Mouse (Mus musculus) limb, embryonic 10.5 days (tissue): Measurements from ENCODE around the gene Cblc. TPM values are rescaled to one million over a fixed set of nuclear protein-coding genes. Genes with fewer than 3 reads are reported as not detected.

Experiments used
- DNase-seq: peaks from one replicate; pipeline ENCODE4 v3.0.0-alpha.2; 2017; ENCODE audit warnings: low spot score
- H3K27ac ChIP-seq: fragments of 300-500 bp; sonication (generic); 2 replicates; pipeline ENCODE4 v1.5.1; 2016; ENCODE audit warnings: mild to moderate bottlenecking
- H3K27me3 ChIP-seq: fragments of 300-500 bp; sonication (generic); 2 replicates; pipeline ENCODE4 v1.6.1; 2016; ENCODE audit warnings: low read depth, mild to moderate bottlenecking; ENCODE audit not compliant: poor library complexity, severe bottlenecking
- H3K36me3 ChIP-seq: fragments of 300-500 bp; sonication (generic); 2 replicates; pipeline ENCODE4 v1.6.1; 2016; ENCODE audit warnings: mild to moderate bottlenecking, moderate library complexity
- H3K4me1 ChIP-seq: fragments of 300-500 bp; sonication (generic); 2 replicates; pipeline ENCODE4 v1.6.1; 2016
- H3K4me3 ChIP-seq: fragments of 300-500 bp; sonication (generic); 2 replicates; pipeline ENCODE4 v1.5.1; 2016; ENCODE audit warnings: mild to moderate bottlenecking, moderate library complexity
- H3K9me3 ChIP-seq: fragments of 300-500 bp; sonication (generic); replicated peaks from 2 replicates; pipeline ENCODE4 v1.6.1; 2016; ENCODE audit warnings: mild to moderate bottlenecking
- WGBS: fragments of 180-500 bp; shearing (Covaris S2); methylation state at CpG from one replicate; pipeline ENCODE4 v1.1.7; 2016; 5-methylcytosine and 5-hydroxymethylcytosine counted together
- polyA plus RNA-seq: library from polyadenylated mRNA; unstranded; fragments of >200 nt; fragmentation: Nextera tagmentation; extraction: Ambion mirVana; gene quantifications from 2 replicates; pipeline ENCODE4 v1.2.1, GENCODE M21; 2016

Gene Cblc
- polyA plus RNA-seq, 1 experiment from 2014 or later, result 1.4 TPM

- Histone ChIP-seq H3K4me3 (no peak overlapping the region), H3K27me3 (no peaks in the 10 kb centered on the region), H3K4me1 (peaks cover 23% of the 10 kb centered on the region), H3K27ac (no peak overlapping the region), H3K36me3 (no peaks in the 10 kb centered on the region; the same call in 1 of the 2 replicates), H3K9me3 (no peaks in the 10 kb centered on the region)
- 74% methylated on average over 8 of the region's 8 CpGs for WGBS
- DNase-seq, result no peak
Measured at GRCm38 (mm10) chr7:19752652-19753051, 44.0 kb downstream of the Cblc start.

DNA sequence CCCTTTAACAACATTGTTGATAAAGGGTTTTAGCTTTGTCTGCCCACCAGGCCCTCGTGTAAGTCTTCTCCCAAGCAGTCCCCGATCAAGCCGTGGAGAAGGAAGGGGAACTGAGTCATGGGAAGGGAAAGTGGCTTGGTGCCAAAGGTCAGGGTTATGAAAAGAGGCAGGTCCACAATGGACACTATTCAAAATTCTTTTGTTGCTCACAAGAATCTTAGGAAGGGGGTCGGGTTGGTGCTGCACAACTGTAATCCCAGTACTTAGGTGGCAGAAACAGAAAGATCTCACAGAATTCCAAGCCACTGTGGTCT, 45.6 kb downstream of the Cblc start:
- no peak for DNase-seq
- Histone ChIP-seq H3K36me3 (0 out of 2 replicates have a peak, but pooled peaks cover under 1% of the 10 kb centered on the region), H3K4me1 (peaks cover 38% of the 10 kb centered on the region), H3K27me3 (no peaks in the 10 kb centered on the region), H3K27ac (no peak overlapping the region), H3K4me3 (no peak overlapping the region), H3K9me3 (no peaks in the 10 kb centered on the region)
- WGBS, result 68% methylated on average over 4 of the region's 4 CpGs

GRCm38 (mm10) chr7:19750217-19751069, 46.2 kb downstream of the Cblc start, which contains the start of gene Nectin2:
TSS of gene Nectin2 (minus strand) at chr7:19750483.
- peak within 1 kb of the TSS; percentile 93 for H3K27ac ChIP-seq
- H3K4me3 ChIP-seq, result peak within 1 kb of the TSS; percentile 84
- H3K4me1 ChIP-seq, result peaks cover 42% of the 10 kb centered on the region
- peak; percentile 91 for DNase-seq
- no peaks in the 10 kb centered on the region for H3K27me3 ChIP-seq
- WGBS, result 18% methylated on average over 19 of the region's 19 CpGs
- H3K36me3 ChIP-seq, result 0 out of 2 replicates have a peak, but pooled peaks cover 2% of the 10 kb centered on the region
- H3K9me3 ChIP-seq, result no peaks in the 10 kb centered on the region

- no peaks in the 10 kb centered on the region for H3K27me3 ChIP-seq
- peak overlapping the region; percentile 93 for H3K27ac ChIP-seq
- no peaks in the 10 kb centered on the region for H3K9me3 ChIP-seq
- peak overlapping the region; percentile 84 for H3K4me3 ChIP-seq
- peaks cover 7% of the 10 kb centered on the region for H3K36me3 ChIP-seq
- H3K4me1 ChIP-seq, result peaks cover 50% of the 10 kb centered on the region
- DNase-seq, result peak; percentile 99
- WGBS, result under 1% methylated on average over 46 of the region's 46 CpGs
Measured at GRCm38 (mm10) chr7:19749389-19750216, 47.0 kb downstream of the Cblc start.

- Histone ChIP-seq H3K4me3 (peak overlapping the region; percentile 84), H3K4me1 (peaks cover 53% of the 10 kb centered on the region), H3K36me3 (peaks cover 18% of the 10 kb centered on the region), H3K27me3 (no peaks in the 10 kb centered on the region), H3K27ac (peak overlapping the region; percentile 93), H3K9me3 (no peaks in the 10 kb centered on the region)
- peak; percentile 72 for DNase-seq
- WGBS, result 1% methylated on average over 32 of the region's 32 CpGs
Measured at GRCm38 (mm10) chr7:19748219-19749195, 48.1 kb downstream of the Cblc start.

GRCm38 (mm10) chr7:19747420-19748218, 49.0 kb downstream of the Cblc start:
- H3K36me3 ChIP-seq, result peaks cover 24% of the 10 kb centered on the region
- H3K27me3 ChIP-seq, result no peaks in the 10 kb centered on the region
- peaks cover 53% of the 10 kb centered on the region for H3K4me1 ChIP-seq
- peak; percentile 44 for DNase-seq
- H3K9me3 ChIP-seq, result no peaks in the 10 kb centered on the region
- peak overlapping the region; percentile 84 for H3K4me3 ChIP-seq
- 3% methylated on average over 25 of the region's 25 CpGs for WGBS
- H3K27ac ChIP-seq, result peak overlapping the region; percentile 93

GRCm38 (mm10) chr7:19746426-19747201, 50.0 kb downstream of the Cblc start:
- DNase-seq, result no peak

GRCm38 (mm10) chr7:19745971-19746370, 50.6 kb downstream of the Cblc start:
- Histone ChIP-seq H3K27ac (no peak overlapping the region), H3K36me3 (peaks cover 33% of the 10 kb centered on the region), H3K27me3 (no peaks in the 10 kb centered on the region), H3K4me1 (peaks cover 66% of the 10 kb centered on the region), H3K9me3 (no peaks in the 10 kb centered on the region), H3K4me3 (no peak overlapping the region)
- no peak for DNase-seq
- 79% methylated on average over 9 of the region's 10 CpGs for WGBS

More at GRCm38 (mm10) chr7:19746426-19747201, 50.0 kb downstream of the Cblc start:
- peaks cover 26% of the 10 kb centered on the region for H3K36me3 ChIP-seq
- no peaks in the 10 kb centered on the region for H3K9me3 ChIP-seq
- H3K27me3 ChIP-seq, result no peaks in the 10 kb centered on the region
- H3K4me1 ChIP-seq, result peaks cover 60% of the 10 kb centered on the region
- peak overlapping the region; percentile 84 for H3K4me3 ChIP-seq
- 31% methylated on average over 6 of the region's 6 CpGs for WGBS
- H3K27ac ChIP-seq, result no peak overlapping the region; the same call in 1 of the 2 replicates

GRCm38 (mm10) chr7:19744590-19745385, 51.8 kb downstream of the Cblc start:
- 0 out of 2 replicates have a peak overlapping the region, but pooled peaks have one; percentile 12 for H3K27ac ChIP-seq
- no peaks in the 10 kb centered on the region for H3K9me3 ChIP-seq
- DNase-seq, result no peak
- H3K4me3 ChIP-seq, result no peak overlapping the region
- WGBS, result 69% methylated on average over 14 of the region's 14 CpGs
- H3K4me1 ChIP-seq, result peaks cover 55% of the 10 kb centered on the region
- H3K36me3 ChIP-seq, result peaks cover 43% of the 10 kb centered on the region
- no peaks in the 10 kb centered on the region for H3K27me3 ChIP-seq

- WGBS, result 91% methylated on average over 6 of the region's 6 CpGs
- H3K4me1 ChIP-seq, result peaks cover 54% of the 10 kb centered on the region
- H3K4me3 ChIP-seq, result no peak overlapping the region
- DNase-seq, result no peak
- H3K36me3 ChIP-seq, result peaks cover 52% of the 10 kb centered on the region
- no peaks in the 10 kb centered on the region for H3K27me3 ChIP-seq
- no peak overlapping the region for H3K27ac ChIP-seq
- H3K9me3 ChIP-seq, result no peaks in the 10 kb centered on the region
Measured at GRCm38 (mm10) chr7:19743791-19744190, 52.8 kb downstream of the Cblc start.
